Mouse (Mus musculus) embryonic facial prominence, embryonic 11.5 days (tissue): ENCODE measurements around the gene Tlx2. TPM values are rescaled to one million over a fixed set of nuclear protein-coding genes. Genes with fewer than 3 reads are reported as not detected.

Experiments
- ATAC-seq: fragments of 200-750 bp; cut with Nextera tagmentation; replicated peaks from 2 replicates; pipeline ENCODE4 v1.8.0; 2017; ENCODE audit warnings: low read depth; ENCODE audit not compliant: insufficient number of reproducible peaks, low FRiP score, low TSS enrichment
- DNase-seq: peaks from one replicate; pipeline ENCODE4 v3.0.0-alpha.2; 2015; ENCODE audit warnings: low spot score
- H3K27ac ChIP-seq: fragments of 300-500 bp; sonication (generic); replicated peaks from 2 replicates; pipeline ENCODE4 v1.5.1; 2014; ENCODE audit warnings: mild to moderate bottlenecking, low read depth, low read length, control low read depth
- H3K27me3 ChIP-seq: fragments of 300-500 bp; sonication (generic); 2 replicates; pipeline ENCODE4 v1.6.1; 2014; ENCODE audit warnings: mild to moderate bottlenecking, low read length, moderate library complexity, mixed read lengths; ENCODE audit not compliant: control insufficient read depth, insufficient read depth
- H3K36me3 ChIP-seq: fragments of 300-500 bp; sonication (generic); replicated peaks from 2 replicates; pipeline ENCODE4 v1.6.1; 2014; ENCODE audit warnings: low read depth, mild to moderate bottlenecking, low read length, moderate library complexity, mixed read lengths; ENCODE audit not compliant: control insufficient read depth, insufficient read depth
- H3K4me1 ChIP-seq: fragments of 300-500 bp; sonication (generic); 2 replicates; pipeline ENCODE4 v1.6.1; 2014; ENCODE audit warnings: low read length, mixed read lengths; ENCODE audit not compliant: control insufficient read depth, insufficient read depth
- H3K4me2 ChIP-seq: fragments of 300-500 bp; sonication (generic); 2 replicates; pipeline ENCODE4 v1.6.1; 2014; ENCODE audit warnings: low read depth, mild to moderate bottlenecking, control low read depth, low read length, moderate library complexity
- H3K4me3 ChIP-seq: fragments of 300-500 bp; sonication (generic); 2 replicates; pipeline ENCODE4 v1.5.1; 2014; ENCODE audit warnings: low read depth, low read length, control low read depth
- H3K9ac ChIP-seq: fragments of 300-500 bp; sonication (generic); replicated peaks from 2 replicates; pipeline ENCODE4 v1.6.1; 2014; ENCODE audit warnings: mild to moderate bottlenecking, control low read depth, low read length
- H3K9me3 ChIP-seq: fragments of 300-500 bp; sonication (generic); replicated peaks from 2 replicates; pipeline ENCODE4 v1.6.1; 2016; ENCODE audit warnings: mild to moderate bottlenecking, low read length, inconsistent platforms, mixed read lengths; ENCODE audit not compliant: control insufficient read depth
- WGBS: fragments of 180-500 bp; shearing (Covaris S2); extraction: QIAGEN DNeasy Blood & Tissue Kit; methylation state at CpG from one replicate; pipeline ENCODE4 v1.1.7; 2014; 5-methylcytosine and 5-hydroxymethylcytosine counted together
- polyA plus RNA-seq: library from polyadenylated mRNA; unstranded; fragments of >200 nt; fragmentation: Nextera tagmentation; extraction: Ambion mirVana; gene quantifications from 2 replicates; pipeline ENCODE4 v1.2.1, GENCODE M21; 2014

Gene Tlx2
- polyA plus RNA-seq, result 7.9 and 9.7 TPM in 2 replicates

DNA sequence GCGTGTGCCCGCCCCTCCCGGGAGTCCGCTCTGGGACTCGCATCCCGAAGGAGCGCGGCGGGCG is at the start of gene Tlx2:
Tlx2 (minus strand) TSS at position 47 of the 64 bp plus-strand sequence.
- Histone ChIP-seq H3K36me3 (no peaks in the 10 kb centered on the region), H3K4me1 (peaks cover 6% of the 10 kb centered on the region), H3K4me3 (peak within 1 kb of the TSS; percentile 30), H3K27me3 (peaks cover 85% of the 10 kb centered on the region), H3K9me3 (no peaks in the 10 kb centered on the region), H3K9ac (peak within 1 kb of the TSS; percentile 30), H3K27ac (0 out of 2 replicates have a peak within 1 kb of the TSS, but pooled peaks have one; percentile 28), H3K4me2 (peak within 1 kb of the TSS; percentile 46)
- DNase-seq (no peak), ATAC-seq (no peak)
- WGBS, result 1% methylated on average over 10 of the region's 10 CpGs

DNA sequence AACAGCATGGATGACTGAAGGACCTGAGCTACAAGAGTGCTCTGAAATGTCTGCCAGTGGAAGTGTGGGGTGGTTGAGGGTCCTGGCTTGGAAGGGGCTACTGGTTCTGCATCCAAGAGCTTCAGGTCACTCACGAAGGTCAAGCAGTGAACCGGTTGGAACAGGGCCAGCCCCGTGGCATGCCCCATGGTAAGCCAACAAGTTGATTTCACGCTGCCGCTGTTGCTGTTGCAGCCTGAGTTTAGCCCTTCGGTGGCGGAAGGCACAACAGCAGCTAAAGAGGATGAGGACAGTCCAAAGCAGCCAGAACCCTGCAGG is 49.6 kb upstream of the Tlx2 start:
- no peak for DNase-seq
- no peaks in the 10 kb centered on the region for H3K27me3 ChIP-seq
- H3K27ac ChIP-seq, result no peak overlapping the region
- H3K4me3 ChIP-seq, result no peak overlapping the region; the same call in 1 of the 2 replicates
- no peaks in the 10 kb centered on the region; the same call in 1 of the 2 replicates for H3K36me3 ChIP-seq
- H3K9me3 ChIP-seq, result no peaks in the 10 kb centered on the region
- no peak for ATAC-seq
- H3K4me1 ChIP-seq, result peaks cover 8% of the 10 kb centered on the region
- H3K9ac ChIP-seq, result peak overlapping the region; percentile 73; the same call in 1 of the 2 replicates
- WGBS, result 74% methylated on average over 7 of the region's 7 CpGs
- peak overlapping the region; percentile 55 for H3K4me2 ChIP-seq

DNA sequence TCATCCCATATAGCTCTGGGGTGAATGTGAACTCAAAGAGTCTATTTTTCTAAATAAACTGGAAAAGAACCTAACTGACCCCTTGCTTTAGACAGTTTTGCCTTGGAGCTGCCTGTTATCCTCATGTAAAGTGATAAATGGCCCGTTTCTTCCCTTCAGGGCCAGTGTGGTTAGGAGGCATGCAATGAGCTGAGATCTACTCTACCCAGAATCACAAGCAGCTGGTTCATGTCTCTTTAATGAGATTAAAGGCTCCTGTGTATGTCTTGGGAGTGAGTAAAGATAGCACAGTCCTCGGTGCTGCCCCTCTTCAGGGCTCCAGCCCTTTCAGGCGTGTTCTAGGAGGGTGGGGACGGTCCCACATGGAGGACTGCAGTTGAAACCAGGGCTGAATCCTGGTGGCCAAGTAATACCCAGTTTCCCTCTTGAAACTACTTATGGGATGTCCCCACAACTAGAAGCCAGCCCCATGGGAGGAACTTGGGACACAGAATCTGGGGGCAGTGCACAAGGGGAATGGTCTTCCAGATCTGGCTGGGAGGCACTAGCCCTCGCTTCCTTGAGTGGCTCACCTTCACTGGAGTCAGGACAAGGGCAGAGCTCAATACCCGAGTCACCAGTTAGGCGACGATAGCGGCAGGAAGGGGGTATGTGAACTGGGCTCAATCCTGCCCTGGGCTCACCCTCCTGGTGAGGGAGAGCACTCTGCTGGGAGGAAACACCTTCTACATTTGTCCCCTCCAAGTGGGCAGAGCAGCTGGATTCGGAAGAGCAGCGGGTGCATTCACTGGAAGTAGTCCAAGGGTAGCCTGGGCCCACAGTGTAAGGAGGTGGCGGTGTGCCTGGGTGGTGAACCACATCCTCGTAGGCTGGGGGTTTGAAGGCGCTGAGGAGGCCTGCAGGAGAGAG is 49.0 kb upstream of the Tlx2 start:
- Histone ChIP-seq H3K4me2 (peak overlapping the region; percentile 55), H3K27ac (no peak overlapping the region), H3K4me1 (peaks cover 8% of the 10 kb centered on the region), H3K36me3 (no peaks in the 10 kb centered on the region; the same call in 1 of the 2 replicates), H3K4me3 (no peak overlapping the region; the same call in 1 of the 2 replicates), H3K27me3 (no peaks in the 10 kb centered on the region), H3K9ac (no peak overlapping the region), H3K9me3 (no peaks in the 10 kb centered on the region)
- DNase-seq (no peak), ATAC-seq (no peak)
- WGBS, result 86% methylated on average over 14 of the region's 14 CpGs

DNA sequence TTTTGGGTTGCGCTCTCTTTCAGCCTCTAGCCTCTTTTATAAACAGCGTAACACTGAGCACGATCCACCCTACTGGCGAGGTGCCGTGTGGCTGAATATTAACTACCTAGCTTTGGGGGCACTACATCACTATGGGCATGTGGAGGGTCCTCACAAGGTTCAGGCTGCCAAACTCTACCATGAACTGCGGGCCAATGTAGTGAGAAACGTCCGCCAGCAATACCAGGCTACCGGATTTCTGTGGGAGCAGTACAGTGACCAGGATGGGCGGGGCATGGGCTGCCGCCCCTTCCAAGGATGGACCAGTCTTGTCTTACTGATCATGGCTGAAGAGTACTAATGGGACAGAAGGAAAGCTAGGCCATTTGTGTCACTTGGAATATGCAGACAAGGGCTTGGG is 48.3 kb upstream of the Tlx2 start:
- Histone ChIP-seq H3K4me3 (no peak overlapping the region), H3K4me1 (peaks cover 8% of the 10 kb centered on the region)
- 84% methylated on average over 11 of the region's 11 CpGs for WGBS

DNA sequence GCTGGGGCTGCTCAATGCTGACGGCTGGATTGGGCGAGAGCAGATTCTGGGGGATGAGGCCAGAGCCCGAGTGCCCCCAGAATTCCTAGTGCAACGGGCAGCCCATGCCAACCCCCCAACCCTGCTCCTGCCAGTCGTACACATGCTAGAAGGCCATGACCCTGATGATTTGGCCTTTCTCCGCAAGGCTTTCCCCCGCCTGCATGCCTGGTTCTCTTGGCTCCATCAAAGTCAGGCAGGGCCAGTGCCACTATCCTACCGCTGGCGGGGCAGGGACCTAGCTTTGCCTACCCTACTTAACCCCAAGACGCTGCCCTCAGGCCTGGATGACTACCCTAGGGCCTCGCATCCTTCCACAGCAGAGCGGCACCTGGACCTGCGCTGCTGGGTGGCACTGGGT is 47.5 kb upstream of the Tlx2 start:
- Histone ChIP-seq H3K9ac (no peak overlapping the region), H3K36me3 (no peaks in the 10 kb centered on the region; the same call in 1 of the 2 replicates), H3K9me3 (no peaks in the 10 kb centered on the region), H3K27ac (no peak overlapping the region), H3K4me3 (no peak overlapping the region), H3K27me3 (no peaks in the 10 kb centered on the region), H3K4me1 (peaks cover 5% of the 10 kb centered on the region), H3K4me2 (no peak overlapping the region)
- DNase-seq (no peak), ATAC-seq (no peak)
- WGBS, result 88% methylated on average over 13 of the region's 13 CpGs

More for the DNA sequence above, 48.3 kb upstream of the Tlx2 start:
- Histone ChIP-seq H3K4me2 (no peak overlapping the region), H3K27me3 (no peaks in the 10 kb centered on the region), H3K27ac (no peak overlapping the region), H3K9me3 (no peaks in the 10 kb centered on the region), H3K36me3 (no peaks in the 10 kb centered on the region; the same call in 1 of the 2 replicates), H3K9ac (no peak overlapping the region)
- no peak for ATAC-seq
- DNase-seq, result no peak

DNA sequence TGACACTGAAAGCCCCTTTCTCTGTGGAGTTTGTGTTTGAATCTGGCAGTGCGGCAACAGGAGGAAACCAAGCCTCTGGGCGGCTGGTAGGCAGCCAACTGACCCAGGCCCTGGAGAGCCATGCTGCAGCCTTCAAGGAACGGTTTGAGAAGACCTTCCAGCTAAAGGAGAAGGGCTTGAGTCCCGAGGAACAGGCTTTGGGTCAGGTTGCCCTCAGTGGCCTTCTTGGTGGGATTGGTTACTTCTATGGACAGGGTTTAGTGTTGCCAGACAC is 47.0 kb upstream of the Tlx2 start:
- no peak for ATAC-seq
- no peak overlapping the region for H3K4me2 ChIP-seq
- no peaks in the 10 kb centered on the region; the same call in 1 of the 2 replicates for H3K36me3 ChIP-seq
- DNase-seq, result no peak
- H3K4me3 ChIP-seq, result no peak overlapping the region
- H3K27ac ChIP-seq, result no peak overlapping the region
- peaks cover 5% of the 10 kb centered on the region for H3K4me1 ChIP-seq
- H3K9me3 ChIP-seq, result no peaks in the 10 kb centered on the region
- no peaks in the 10 kb centered on the region for H3K27me3 ChIP-seq
- H3K9ac ChIP-seq, result no peak overlapping the region
- WGBS, result 85% methylated on average over 4 of the region's 4 CpGs

DNA sequence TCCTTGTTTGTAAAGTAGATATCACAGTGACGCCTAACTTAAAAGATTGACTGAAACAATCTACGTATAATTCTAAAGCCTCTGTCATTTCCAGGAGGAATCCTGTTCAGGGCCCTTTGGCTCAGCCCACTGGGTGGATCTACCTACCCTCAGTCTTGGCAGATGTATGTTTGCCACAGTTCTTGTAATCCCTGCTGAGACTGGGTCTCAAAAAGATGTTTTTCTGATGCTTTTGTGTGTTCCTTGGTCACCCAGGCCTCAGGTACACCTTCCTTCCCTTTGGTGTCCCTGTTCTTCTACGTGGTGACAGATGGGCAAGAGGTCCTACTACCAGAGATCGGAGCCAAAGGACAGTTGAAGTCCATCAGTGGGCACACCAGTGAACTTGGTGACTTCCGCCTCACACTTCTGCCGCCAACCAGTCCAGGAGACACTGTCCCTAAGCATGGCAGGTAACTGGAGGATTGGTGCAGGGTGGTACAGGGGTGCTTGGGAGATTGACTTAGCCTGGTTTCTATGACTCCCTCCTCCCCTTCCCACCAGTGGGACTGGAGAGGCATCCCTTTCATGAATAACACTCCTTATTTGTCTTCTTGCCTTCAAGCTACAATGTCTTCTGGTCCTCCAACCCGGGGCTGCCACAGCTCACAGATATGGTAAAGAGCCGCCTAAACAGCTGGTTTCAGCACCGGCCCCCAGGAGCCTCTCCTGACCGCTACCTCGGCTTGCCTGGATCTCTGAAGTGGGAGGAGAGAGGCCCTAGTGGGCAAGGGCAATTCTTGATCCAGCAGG is 46.5 kb upstream of the Tlx2 start:
- H3K4me1 ChIP-seq, result peaks cover 5% of the 10 kb centered on the region
- ATAC-seq, result no peak
- 77% methylated on average over 11 of the region's 11 CpGs for WGBS

More for the DNA sequence above, 46.5 kb upstream of the Tlx2 start:
- no peak for DNase-seq
- H3K4me2 ChIP-seq, result peak overlapping the region; percentile 78
- no peak overlapping the region for H3K27ac ChIP-seq
- no peaks in the 10 kb centered on the region for H3K27me3 ChIP-seq
- H3K4me3 ChIP-seq, result peak overlapping the region; percentile 75
- H3K9me3 ChIP-seq, result no peaks in the 10 kb centered on the region
- H3K9ac ChIP-seq, result peak overlapping the region; percentile 85
- H3K36me3 ChIP-seq, result no peaks in the 10 kb centered on the region; the same call in 1 of the 2 replicates
